ENCODE assay signal across 17 mouse cellular contexts in the genomic region with DNA sequence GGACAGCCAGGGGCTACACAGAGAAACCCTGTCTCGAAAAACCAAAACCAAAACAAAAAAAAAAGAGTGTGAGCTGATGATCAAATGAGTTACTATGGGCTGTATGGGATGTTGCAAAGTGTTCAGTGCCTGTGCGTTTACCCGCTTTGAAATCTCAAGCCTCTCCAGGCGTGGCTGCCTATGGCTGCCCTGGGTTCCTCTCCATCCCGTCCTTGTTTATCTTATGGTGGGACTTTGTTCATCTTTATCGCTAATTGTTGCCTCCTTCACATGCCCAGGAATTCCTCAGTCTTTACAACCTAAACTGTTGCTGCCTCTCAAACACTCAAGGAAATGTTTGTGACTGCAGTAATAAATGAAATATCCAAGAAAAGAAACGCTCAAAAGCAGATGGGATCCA. TPM values are rescaled to one million over a fixed set of nuclear protein-coding genes. Genes with fewer than 3 reads are reported as not detected.
DNase-seq lines count a peak whose midpoint lies in the region; ATAC-seq and TF ChIP-seq lines count a peak whose summit lies in the region.
"Had no signal": no experiment of that assay in that cellular context is flagged by ENCODE, and none has a peak within 500 bp of the region (broad histone marks: within the 10 kb centered on the region; RNA-seq: fewer than 3 reads in every experiment).

No protein-coding gene starts in this region.

- ATAC-seq in liver, embryonic 12.5 days: no peak
- ATAC-seq in embryonic facial prominence, embryonic 14.5 days (ENCODE audit: low read depth): no peak
- 0 out of 2 replicates have a peak, but pooled peaks have one; percentile 48 for ATAC-seq in intestine, embryonic 14.5 days (replicated peaks; ENCODE audit: low FRiP score, low TSS enrichment, low read depth)
- ATAC-seq in liver, postnatal 0 days: no peak
- no peak for ATAC-seq in forebrain, embryonic 11.5 days (replicated peaks; ENCODE audit: low FRiP score)
- ATAC-seq: forebrain, embryonic 14.5 days had no signal

- no peaks in the 10 kb centered on the region for H3K79me2 ChIP-seq in liver, adult 2 months (ENCODE audit: control insufficient read depth, insufficient read depth, low read length)

- H3K4me1 ChIP-seq in liver, adult 2 months (ENCODE audit: control insufficient read depth, insufficient read depth, low read length): peaks cover 11% of the 10 kb centered on the region
- H3K4me1 ChIP-seq in liver, embryonic 12.5 days: peaks cover 56% of the 10 kb centered on the region
- H3K4me1 ChIP-seq in embryonic facial prominence, embryonic 14.5 days (ENCODE audit: control insufficient read depth, insufficient read depth, low read length): peaks cover 15% of the 10 kb centered on the region; the same call in 1 of the 2 replicates
- peaks cover 31% of the 10 kb centered on the region for H3K4me1 ChIP-seq in intestine, embryonic 14.5 days (replicated peaks; ENCODE audit: control insufficient read depth, insufficient read depth, low read length)
- peaks cover 16% of the 10 kb centered on the region for H3K4me1 ChIP-seq in liver, postnatal 0 days (ENCODE audit: insufficient read depth)
- no peaks in the 10 kb centered on the region for H3K4me1 ChIP-seq in forebrain, embryonic 11.5 days (replicated peaks; ENCODE audit: control insufficient read depth, insufficient read depth, low read length)

- no peak overlapping the region for H3K4me2 ChIP-seq in liver, embryonic 12.5 days
- no peak overlapping the region for H3K4me2 ChIP-seq in embryonic facial prominence, embryonic 14.5 days (ENCODE audit: low read depth, low read length)
- peak overlapping the region; percentile 24 for H3K4me2 ChIP-seq in intestine, embryonic 14.5 days (ENCODE audit: low read length)
- H3K4me2 ChIP-seq in liver, postnatal 0 days (ENCODE audit: low read depth, low read length): no peak overlapping the region
- H3K4me2 ChIP-seq in forebrain, embryonic 11.5 days (ENCODE audit: low read depth, low read length, severe bottlenecking): no peak overlapping the region
- H3K4me2 ChIP-seq: hindbrain, embryonic 13.5 days had no signal

- DNase-seq in liver, adult 2 months (ENCODE audit: extremely low read depth, low read depth, low spot score): no peak
- no peak for DNase-seq in embryonic facial prominence, embryonic 14.5 days (ENCODE audit: low spot score)
- peak; percentile 58 for DNase-seq in intestine, embryonic 14.5 days (ENCODE audit: low spot score)
- DNase-seq in liver, postnatal 0 days: no peak
- no peak for DNase-seq in embryo, embryonic 11 days
- no peak for DNase-seq in forebrain, embryonic 11.5 days (ENCODE audit: low spot score)
- no peak for DNase-seq in adrenal gland, adult 8-10 months
- DNase-seq: adrenal gland, postnatal 36 days; cerebellum, adult 2 months; kidney, adult 11 months; kidney, postnatal 10 days; spleen, adult 18-20 months; thymus, postnatal 36 days had no signal

- WGBS in liver, adult 2 months: 67% methylated on average over 7 of the region's 7 CpGs
- WGBS in liver, embryonic 12.5 days (ENCODE audit: insufficient replicate concordance): 68% methylated on average over 7 of the region's 7 CpGs
- WGBS in embryonic facial prominence, embryonic 14.5 days: 71% methylated on average over 7 of the region's 7 CpGs
- WGBS in intestine, embryonic 14.5 days: 16% methylated on average over 7 of the region's 7 CpGs
- WGBS in liver, postnatal 0 days (ENCODE audit: insufficient replicate concordance): 63% methylated on average over 7 of the region's 7 CpGs
- 88% methylated on average over 7 of the region's 7 CpGs for WGBS in forebrain, embryonic 11.5 days

- no peaks in the 10 kb centered on the region for H3K9me3 ChIP-seq in liver, embryonic 12.5 days (replicated peaks)
- H3K9me3 ChIP-seq in embryonic facial prominence, embryonic 14.5 days (ENCODE audit: control insufficient read depth, low read length): no peaks in the 10 kb centered on the region
- H3K9me3 ChIP-seq in intestine, embryonic 14.5 days (ENCODE audit: control insufficient read depth, low read length): no peaks in the 10 kb centered on the region
- H3K9me3 ChIP-seq in liver, postnatal 0 days (ENCODE audit: low read length): no peaks in the 10 kb centered on the region
- H3K9me3 ChIP-seq in forebrain, embryonic 11.5 days (ENCODE audit: control insufficient read depth, low read length): no peaks in the 10 kb centered on the region
- H3K9me3 ChIP-seq: hindbrain, embryonic 13.5 days had no signal

- 0 out of 2 replicates have a peak overlapping the region, but pooled peaks have one; percentile 35 for H3K27ac ChIP-seq in liver, adult 2 months (replicated peaks; ENCODE audit: insufficient read depth, low read depth, low read length)
- H3K27ac ChIP-seq in liver, embryonic 12.5 days: no peak overlapping the region
- peak overlapping the region; percentile 48; the same call in 1 of the 2 replicates for H3K27ac ChIP-seq in embryonic facial prominence, embryonic 14.5 days (replicated peaks; ENCODE audit: low read depth, low read length)
- peak overlapping the region; percentile 74 for H3K27ac ChIP-seq in intestine, embryonic 14.5 days (ENCODE audit: low read depth)
- H3K27ac ChIP-seq in liver, postnatal 0 days (ENCODE audit: low read depth): peak overlapping the region; percentile 2; the same call in 1 of the 2 replicates
- no peak overlapping the region for H3K27ac ChIP-seq in forebrain, embryonic 11.5 days (ENCODE audit: low read depth, low read length)
- H3K27ac ChIP-seq: hindbrain, embryonic 13.5 days; left cerebral cortex, adult 2 months had no signal

- no peaks in the 10 kb centered on the region for H3K36me3 ChIP-seq in liver, adult 2 months (ENCODE audit: control insufficient read depth, insufficient read depth, low read length)
- no peaks in the 10 kb centered on the region for H3K36me3 ChIP-seq in liver, embryonic 12.5 days
- H3K36me3 ChIP-seq in embryonic facial prominence, embryonic 14.5 days (ENCODE audit: control insufficient read depth, insufficient read depth, low read length): no peaks in the 10 kb centered on the region
- no peaks in the 10 kb centered on the region for H3K36me3 ChIP-seq in intestine, embryonic 14.5 days (ENCODE audit: control insufficient read depth, insufficient read depth, low read length)
- no peaks in the 10 kb centered on the region for H3K36me3 ChIP-seq in liver, postnatal 0 days (replicated peaks; ENCODE audit: insufficient read depth, low read length)
- no peaks in the 10 kb centered on the region for H3K36me3 ChIP-seq in forebrain, embryonic 11.5 days (ENCODE audit: control insufficient read depth, insufficient read depth, low read length)
- H3K36me3 ChIP-seq: hindbrain, embryonic 13.5 days had no signal

- H3K4me3 ChIP-seq in liver, adult 2 months (ENCODE audit: insufficient read depth, low read depth, low read length): no peak overlapping the region
- no peak overlapping the region for H3K4me3 ChIP-seq in liver, embryonic 12.5 days
- H3K4me3 ChIP-seq in embryonic facial prominence, embryonic 14.5 days (ENCODE audit: low read depth, low read length): no peak overlapping the region
- H3K4me3 ChIP-seq in intestine, embryonic 14.5 days (ENCODE audit: low read depth, low read length): no peak overlapping the region
- H3K4me3 ChIP-seq in liver, postnatal 0 days (ENCODE audit: low read depth, low read length): no peak overlapping the region
- H3K4me3 ChIP-seq in forebrain, embryonic 11.5 days (ENCODE audit: low read depth, low read length): no peak overlapping the region
- H3K4me3 ChIP-seq: hindbrain, embryonic 13.5 days; left cerebral cortex, adult 2 months had no signal

- H3K9ac ChIP-seq in liver, adult 2 months (ENCODE audit: low read depth, low read length): no peak overlapping the region
- no peak overlapping the region for H3K9ac ChIP-seq in liver, embryonic 12.5 days
- H3K9ac ChIP-seq in embryonic facial prominence, embryonic 14.5 days (ENCODE audit: low read depth, low read length): no peak overlapping the region
- no peak overlapping the region for H3K9ac ChIP-seq in intestine, embryonic 14.5 days (ENCODE audit: low read length)
- no peak overlapping the region for H3K9ac ChIP-seq in liver, postnatal 0 days (replicated peaks)
- no peak overlapping the region for H3K9ac ChIP-seq in forebrain, embryonic 11.5 days (ENCODE audit: low read length)
- H3K9ac ChIP-seq: hindbrain, embryonic 13.5 days had no signal

- H3K27me3 ChIP-seq in liver, adult 2 months (ENCODE audit: control insufficient read depth, insufficient read depth, low read length): no peaks in the 10 kb centered on the region
- H3K27me3 ChIP-seq in liver, embryonic 12.5 days (replicated peaks): no peaks in the 10 kb centered on the region
- no peaks in the 10 kb centered on the region for H3K27me3 ChIP-seq in embryonic facial prominence, embryonic 14.5 days (replicated peaks; ENCODE audit: control insufficient read depth, insufficient read depth, low read length)
- no peaks in the 10 kb centered on the region for H3K27me3 ChIP-seq in intestine, embryonic 14.5 days (replicated peaks; ENCODE audit: control insufficient read depth, insufficient read depth, low read length)
- H3K27me3 ChIP-seq in liver, postnatal 0 days (ENCODE audit: insufficient read depth, low read length): no peaks in the 10 kb centered on the region
- no peaks in the 10 kb centered on the region for H3K27me3 ChIP-seq in forebrain, embryonic 11.5 days (ENCODE audit: control insufficient read depth, insufficient read depth, low read length)
- H3K27me3 ChIP-seq: hindbrain, embryonic 13.5 days had no signal

- TF ChIP-seq POLR2A in liver, adult 2 months (IDR thresholded peaks at IDR 0.05; ENCODE audit: extremely low read depth, insufficient read depth, low read length): no peak

- no peak for TF ChIP-seq CTCF in liver, adult 2 months (IDR thresholded peaks at IDR 0.05; ENCODE audit: low read depth, low read length)
- TF ChIP-seq CTCF in liver, postnatal 0 days (IDR thresholded peaks at IDR 0.05; ENCODE audit: low read depth): no peak

- no peak for TF ChIP-seq EP300 in liver, postnatal 0 days (IDR thresholded peaks at IDR 0.05; ENCODE audit: low read depth)

RNA-seq across cellular contexts. Expression of gene Mat2a, which starts 19.1 kb away (rescaled TPM):
- total RNA-seq in liver, adult 2 months (2014; rRNA removed): 54.0 and 59.7 TPM in 2 replicates
- 19.8 and 31.1 TPM in 2 replicates for polyA plus RNA-seq in liver, adult 2 months (2012; rRNA removed)
- 318 and 321 TPM in 2 replicates for polyA plus RNA-seq in liver, embryonic 12.5 days (2016; fragmentation: Nextera tagmentation; extraction: Ambion mirVana)
- 292 and 321 TPM in 2 replicates for polyA plus RNA-seq in embryonic facial prominence, embryonic 14.5 days (2014; fragmentation: Nextera tagmentation; extraction: Ambion mirVana)
- polyA plus RNA-seq in intestine, embryonic 14.5 days (2014; fragmentation: Nextera tagmentation; extraction: Ambion mirVana): 378 and 409 TPM in 2 replicates
- polyA plus RNA-seq in liver, postnatal 0 days (2015; fragmentation: Nextera tagmentation; extraction: Ambion mirVana): 111 and 138 TPM in 2 replicates
- polyA plus RNA-seq in forebrain, embryonic 11.5 days (2014; fragmentation: Nextera tagmentation; extraction: Ambion mirVana): 504 and 506 TPM in 2 replicates
- 100 to 1,000 TPM; 191 to 262 (median 238) TPM for total RNA-seq in adrenal gland, adult 8-10 months (2022)

RNA-seq across cellular contexts. Expression of gene Ggcx, which starts 44.3 kb away (rescaled TPM):
- total RNA-seq in liver, adult 2 months (2014; rRNA removed): 71.0 and 80.9 TPM in 2 replicates
- polyA plus RNA-seq in liver, adult 2 months (2012; rRNA removed): 62.4 and 67.3 TPM in 2 replicates
- 21.8 and 23.0 TPM in 2 replicates for polyA plus RNA-seq in liver, embryonic 12.5 days (2016; fragmentation: Nextera tagmentation; extraction: Ambion mirVana)
- polyA plus RNA-seq in embryonic facial prominence, embryonic 14.5 days (2014; fragmentation: Nextera tagmentation; extraction: Ambion mirVana): 15.0 and 15.7 TPM in 2 replicates
- polyA plus RNA-seq in intestine, embryonic 14.5 days (2014; fragmentation: Nextera tagmentation; extraction: Ambion mirVana): 12.8 and 17.7 TPM in 2 replicates
- polyA plus RNA-seq in liver, postnatal 0 days (2015; fragmentation: Nextera tagmentation; extraction: Ambion mirVana): 16.2 and 20.7 TPM in 2 replicates
- polyA plus RNA-seq in forebrain, embryonic 11.5 days (2014; fragmentation: Nextera tagmentation; extraction: Ambion mirVana): 11.7 and 13.5 TPM in 2 replicates
- 10 to 100 TPM; 58.6 to 91.3 (median 75.3) TPM for total RNA-seq in adrenal gland, adult 8-10 months (2022)

Comparison
In these comparisons a context has a peak if more than half of its experiments do, and no peak if none do; other contexts are left out.
1. H3K27ac ChIP-seq: peak in liver, adult 2 months (single experiment), embryonic facial prominence, embryonic 14.5 days (single experiment), intestine, embryonic 14.5 days (single experiment) and liver, postnatal 0 days (single experiment); none in liver, embryonic 12.5 days (single experiment) and forebrain, embryonic 11.5 days (single experiment).